In genomic region chr16:34806883-34807767, GRCm38 (mm10) we compare ENCODE assay signal across 8 mouse cellular contexts.
DNase-seq lines count a peak whose midpoint lies in the region; ATAC-seq lines count a peak whose summit lies in the region.

No protein-coding gene starts in this region.

- no peak overlapping the region for H3K4me3 ChIP-seq in hindbrain, embryonic 15.5 days
- peak overlapping the region; percentile 26; the same call in 1 of the 2 replicates for H3K4me3 ChIP-seq in liver, embryonic 13.5 days (replicated peaks)

- H3K9ac ChIP-seq in hindbrain, embryonic 15.5 days, result no peak overlapping the region
- H3K9ac ChIP-seq in liver, embryonic 13.5 days, result no peak overlapping the region

- no peak for ATAC-seq in hindbrain, embryonic 15.5 days (ENCODE audit: low FRiP score, low read depth)
- peak; percentile 47; the same call in 1 of the 2 replicates for ATAC-seq in liver, embryonic 13.5 days (ENCODE audit: low read depth)

- peak overlapping the region; percentile 19; the same call in 1 of the 2 replicates for H3K4me2 ChIP-seq in hindbrain, embryonic 15.5 days
- H3K4me2 ChIP-seq in liver, embryonic 13.5 days, result peak overlapping the region; percentile 45

- peaks cover 16% of the 10 kb centered on the region for H3K4me1 ChIP-seq in hindbrain, embryonic 15.5 days (replicated peaks)
- peaks cover 12% of the 10 kb centered on the region for H3K4me1 ChIP-seq in liver, embryonic 13.5 days (replicated peaks)

- no peak overlapping the region for H3K27ac ChIP-seq in hindbrain, embryonic 15.5 days (replicated peaks)
- no peak overlapping the region for H3K27ac ChIP-seq in liver, embryonic 13.5 days

- H3K36me3 ChIP-seq in hindbrain, embryonic 15.5 days, result no peaks in the 10 kb centered on the region
- H3K36me3 ChIP-seq in liver, embryonic 13.5 days, result no peaks in the 10 kb centered on the region

- H3K27me3 ChIP-seq in hindbrain, embryonic 15.5 days, result 0 out of 2 replicates have a peak, but pooled peaks cover 2% of the 10 kb centered on the region
- H3K27me3 ChIP-seq in liver, embryonic 13.5 days, result no peaks in the 10 kb centered on the region

- no peaks in the 10 kb centered on the region for H3K9me3 ChIP-seq in hindbrain, embryonic 15.5 days
- H3K9me3 ChIP-seq in liver, embryonic 13.5 days (replicated peaks), result no peaks in the 10 kb centered on the region

- WGBS in hindbrain, embryonic 15.5 days, result 15% methylated on average over 16 of the region's 16 CpGs
- 56% methylated on average over 16 of the region's 16 CpGs for WGBS in liver, embryonic 13.5 days (ENCODE audit: insufficient replicate concordance)

- DNase-seq in embryo, embryonic 11 days, result peak; percentile 53
- DNase-seq in gastrocnemius, adult 18-20 months (ENCODE audit: low spot score), result peak; percentile 45
- no peak for DNase-seq in liver, embryonic 13.5 days
- peak; percentile 49 for DNase-seq in retina, adult 2 months (ENCODE audit: low read depth, low spot score)
- no peak for DNase-seq in thymus, postnatal 36 days
- DNase-seq in frontal cortex, postnatal 14 days (ENCODE audit: low spot score in 2 of 2), result no peak
- DNase-seq in right cerebral cortex, adult 2 months (ENCODE audit: low spot score in 2 of 2), result no peak

Comparison
In these comparisons a context has a peak if more than half of its experiments do, and no peak if none do; other contexts are left out.
1. DNase-seq: peak in embryo, embryonic 11 days (single experiment), gastrocnemius, adult 18-20 months (single experiment) and retina, adult 2 months (single experiment); none in liver, embryonic 13.5 days (single experiment), thymus, postnatal 36 days (0 of 2), frontal cortex, postnatal 14 days (0 of 2) and right cerebral cortex, adult 2 months (0 of 2).